Mouse (Mus musculus) forelimb bud, embryonic 11.5 days (tissue): ENCODE results near the gene Dpm2.

Experiments used
- DNase-seq: peaks from one replicate; pipeline ENCODE4 v3.0.0-alpha.2; 2012; ENCODE audit warnings: low read depth, low spot score

Gene Dpm2

DNA sequence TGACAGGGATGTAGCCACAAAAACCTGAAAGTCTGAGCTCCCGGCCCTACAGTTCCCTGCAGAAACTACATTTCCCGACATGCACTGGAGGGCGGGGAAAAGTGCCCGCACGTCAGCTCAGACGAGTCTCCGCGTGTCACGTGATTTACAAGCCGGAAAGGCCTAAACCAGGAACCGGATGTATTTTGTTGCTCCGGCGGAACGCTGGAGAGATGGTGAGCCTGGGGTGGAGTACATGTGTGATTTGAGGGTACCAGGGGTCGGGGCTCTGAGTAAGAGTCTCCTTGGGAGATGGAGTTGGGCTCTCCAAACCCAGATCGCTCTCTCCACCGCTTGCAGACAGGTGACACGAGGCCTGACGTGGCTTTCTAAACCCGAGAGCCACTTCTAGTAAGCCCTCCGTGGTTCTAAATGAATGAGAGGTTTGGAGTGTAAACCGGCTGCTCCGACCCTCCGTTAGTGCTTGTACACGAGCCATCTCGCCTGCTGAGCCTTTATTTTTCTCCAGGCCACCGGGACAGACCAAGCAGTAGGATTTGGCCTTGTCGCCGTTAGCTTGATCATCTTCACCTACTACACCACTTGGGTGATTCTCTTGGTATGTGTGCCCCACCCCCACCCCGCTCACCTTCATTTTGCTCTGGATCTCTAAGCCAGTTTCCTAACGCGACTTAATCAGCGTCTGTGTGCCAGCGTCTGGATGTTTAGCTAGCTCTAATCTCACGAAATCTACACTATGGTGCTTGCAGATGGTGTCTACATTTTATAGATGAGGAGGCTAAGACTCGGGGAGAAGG is at the start of gene Dpm2:
Gene Dpm2, plus strand, starts transcription at position 161 of the 797 bp plus-strand sequence.
- DNase-seq, result peak; percentile 90

DNA sequence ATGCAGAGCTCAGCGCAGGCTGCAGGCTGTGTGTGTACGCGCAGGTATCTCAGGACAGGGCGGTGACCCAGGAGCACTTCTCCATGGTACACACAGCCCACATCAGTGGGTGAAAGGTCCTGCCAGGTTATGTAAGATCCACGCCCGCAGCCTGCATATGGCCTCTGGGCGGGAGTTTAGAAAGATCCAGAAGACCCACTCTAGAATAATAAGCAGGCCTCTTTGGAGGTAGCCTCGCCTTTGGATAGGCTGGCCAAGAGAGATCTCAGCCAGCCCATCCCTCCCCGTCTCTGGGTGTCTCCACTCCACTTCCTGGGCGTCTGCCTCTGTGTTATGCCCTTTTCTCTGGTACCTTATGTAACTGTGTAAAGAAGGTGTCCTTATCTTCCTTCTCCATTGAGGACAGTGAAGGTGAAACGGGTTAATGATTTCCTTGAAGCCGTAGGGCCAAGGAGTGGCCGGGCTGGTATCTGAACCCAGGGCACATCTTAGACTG is 46.1 kb upstream of the Dpm2 start:
- no peak for DNase-seq

DNA sequence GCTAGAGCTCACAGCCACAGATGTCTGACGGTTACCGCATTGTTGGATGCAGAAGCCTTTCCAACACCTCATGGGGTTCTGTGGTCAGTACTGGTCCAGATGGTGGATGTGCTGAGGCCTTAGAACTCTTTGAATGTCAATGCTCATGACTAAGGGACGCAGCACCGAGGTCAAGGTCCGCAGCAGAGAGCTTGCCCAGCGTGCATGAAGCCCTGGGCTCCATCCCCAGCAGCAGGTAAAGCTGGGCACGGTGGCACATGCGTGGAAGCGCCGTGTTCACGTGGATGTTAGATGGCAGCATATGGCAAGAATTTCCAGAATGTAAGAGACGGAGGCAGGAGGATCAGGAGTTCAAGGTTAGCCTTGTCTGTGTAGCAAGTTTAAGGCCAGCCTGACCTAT is 44.8 kb upstream of the Dpm2 start:
- no peak for DNase-seq

DNA sequence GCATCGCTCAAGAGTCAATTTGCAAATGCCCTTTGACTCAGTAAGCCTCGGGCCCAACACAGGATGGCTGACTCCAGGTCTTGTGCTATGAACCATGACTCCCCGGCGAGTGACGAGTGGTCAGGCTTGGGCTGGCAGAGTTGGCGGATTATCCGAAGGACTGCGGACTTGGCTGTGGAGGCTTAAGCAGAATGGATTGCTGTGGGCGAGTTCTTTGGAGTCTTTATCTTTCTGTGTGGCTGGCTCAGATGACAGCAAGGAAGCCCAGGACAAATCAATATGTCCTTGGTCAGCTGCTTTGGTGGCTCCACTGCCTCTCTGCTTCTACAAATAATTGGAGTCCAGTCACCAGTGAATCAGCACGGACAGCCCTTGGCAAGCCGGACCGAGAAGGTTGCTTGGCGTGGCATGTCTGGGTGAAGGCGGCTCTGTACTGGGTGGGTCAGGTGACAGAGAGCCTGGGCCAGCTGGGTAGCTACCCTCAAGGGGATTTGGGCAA is 43.1 kb upstream of the Dpm2 start:
- DNase-seq, result no peak

DNA sequence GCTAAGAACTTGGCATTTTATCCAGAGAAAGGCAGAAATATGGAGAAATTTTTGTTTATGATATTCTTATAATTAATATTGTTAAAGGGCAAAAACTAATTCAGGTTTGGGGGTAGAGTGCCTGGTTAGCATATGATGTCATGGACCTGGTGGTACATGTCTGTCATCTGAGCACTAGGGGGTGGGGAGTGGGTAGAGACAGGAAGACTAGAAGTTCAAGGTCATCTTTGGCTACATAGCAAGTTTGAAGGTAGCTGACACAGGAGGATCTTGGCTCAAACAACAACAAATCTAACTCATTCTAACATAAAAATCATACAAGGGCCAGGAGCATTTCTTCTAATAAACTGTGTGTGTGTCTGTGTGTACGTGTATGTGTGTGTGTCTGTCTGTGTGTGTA is 42.3 kb upstream of the Dpm2 start:
- no peak for DNase-seq

DNA sequence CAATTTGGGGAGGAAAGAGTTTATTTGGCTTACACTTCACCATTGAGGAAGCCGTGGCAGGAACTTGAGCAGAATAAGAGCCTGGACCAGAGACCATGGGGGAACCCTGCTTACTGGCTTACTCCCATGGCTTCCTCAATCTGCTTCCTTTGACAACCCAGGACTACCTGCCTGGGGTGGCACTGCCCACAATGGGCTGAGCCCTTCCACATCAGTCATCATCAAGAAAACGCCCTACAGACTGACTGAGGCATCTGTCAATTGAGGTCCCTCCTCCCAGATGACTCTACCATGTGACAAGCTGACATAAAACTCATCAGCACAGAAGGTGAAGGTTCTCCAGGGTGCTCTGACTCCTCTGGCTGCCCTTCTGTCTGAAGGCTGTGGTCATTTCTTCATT is 40.2 kb upstream of the Dpm2 start:
- DNase-seq, result no peak

DNA sequence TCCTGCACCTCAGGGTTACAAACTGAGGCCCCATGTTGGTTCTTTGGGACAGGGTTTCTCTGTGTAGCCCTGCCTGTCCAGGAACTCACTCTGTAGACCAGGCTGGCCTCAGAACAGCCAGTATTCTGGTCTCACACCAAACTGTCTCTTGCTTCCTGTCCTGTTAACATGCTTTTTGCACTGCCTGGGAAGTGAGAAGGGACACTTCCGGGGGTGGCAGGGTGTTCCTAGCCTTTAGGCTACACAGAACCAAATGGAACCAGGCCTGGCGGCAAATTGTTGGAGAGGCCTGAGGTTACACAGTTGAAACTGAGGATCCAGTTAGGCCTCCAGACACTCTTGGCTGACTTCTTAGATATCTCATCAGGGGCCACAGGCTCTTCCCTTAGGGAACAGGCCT is 37.5 kb upstream of the Dpm2 start:
- DNase-seq, result no peak

DNA sequence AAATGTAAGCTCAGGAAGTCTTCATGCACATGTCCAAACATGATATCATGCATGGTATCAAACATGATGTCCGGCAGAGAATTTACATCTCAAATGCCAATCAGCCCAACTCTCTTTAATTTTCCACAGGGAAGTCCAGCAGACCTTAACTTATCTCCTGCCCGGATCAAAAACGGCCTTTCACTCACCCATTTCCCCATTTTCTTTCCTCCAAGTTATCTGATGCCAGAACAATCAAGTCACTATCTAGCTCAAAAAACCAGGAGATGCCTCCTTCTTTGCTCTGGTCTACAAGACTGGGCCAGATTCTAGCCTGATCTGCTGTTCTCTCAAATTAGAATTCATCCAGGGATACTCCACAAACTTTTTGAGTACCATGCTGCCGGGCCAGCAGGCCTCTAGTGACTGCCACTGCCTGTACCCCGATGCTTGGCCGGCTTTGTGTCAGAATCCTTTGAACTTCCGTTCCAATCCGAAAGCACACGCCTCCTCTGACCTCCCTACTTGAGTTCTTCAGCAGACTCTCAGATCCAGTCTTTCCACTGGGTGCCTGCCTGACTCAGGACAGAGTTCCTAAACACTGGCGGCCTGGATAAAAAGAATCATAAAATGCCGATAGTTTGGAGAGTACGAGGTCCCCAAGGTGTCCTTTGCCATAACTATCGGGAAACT is 36.5 kb upstream of the Dpm2 start:
- DNase-seq, result peak; percentile 76

DNA sequence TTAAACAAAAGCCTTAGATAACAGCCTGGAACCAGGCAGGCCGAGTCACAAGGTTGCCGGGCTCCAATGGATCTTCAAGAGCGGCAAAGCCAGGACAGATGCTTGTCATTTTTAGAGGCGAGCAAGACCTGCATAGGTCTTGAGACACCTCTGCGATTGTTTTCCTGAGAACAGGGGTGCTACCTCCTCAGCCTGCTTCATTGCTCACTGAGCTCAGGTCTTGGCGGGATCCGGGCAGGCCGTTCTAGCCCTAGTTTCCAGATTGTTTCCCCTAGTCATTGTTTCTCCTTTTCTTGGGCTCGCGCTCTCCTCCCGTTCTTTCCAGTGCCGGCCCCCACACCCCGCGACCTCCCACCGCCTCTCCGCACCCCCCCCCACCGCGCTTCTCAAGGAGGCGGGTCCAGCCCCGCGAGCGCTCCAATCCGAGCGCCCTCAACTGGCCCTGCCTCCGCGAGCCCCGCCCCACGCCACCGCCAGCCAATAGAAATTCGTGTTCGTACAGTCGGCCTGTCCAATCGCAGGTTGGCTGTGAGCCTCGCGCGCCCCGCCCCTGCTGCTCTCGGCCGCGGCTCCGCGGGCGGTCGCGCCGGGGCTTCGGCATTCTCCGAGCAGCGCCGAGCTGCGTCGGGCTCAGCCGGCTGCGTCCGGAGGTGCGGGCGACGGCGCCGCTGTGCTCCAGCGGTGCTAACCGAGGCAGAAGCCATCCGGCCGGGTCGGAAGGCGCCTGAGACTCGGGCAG is 35.8 kb upstream of the Dpm2 start, which contains the start of gene Fam102a:
Gene Fam102a, plus strand, starts transcription at position 600 of the 739 bp plus-strand sequence.
- peak; percentile 96 for DNase-seq

DNA sequence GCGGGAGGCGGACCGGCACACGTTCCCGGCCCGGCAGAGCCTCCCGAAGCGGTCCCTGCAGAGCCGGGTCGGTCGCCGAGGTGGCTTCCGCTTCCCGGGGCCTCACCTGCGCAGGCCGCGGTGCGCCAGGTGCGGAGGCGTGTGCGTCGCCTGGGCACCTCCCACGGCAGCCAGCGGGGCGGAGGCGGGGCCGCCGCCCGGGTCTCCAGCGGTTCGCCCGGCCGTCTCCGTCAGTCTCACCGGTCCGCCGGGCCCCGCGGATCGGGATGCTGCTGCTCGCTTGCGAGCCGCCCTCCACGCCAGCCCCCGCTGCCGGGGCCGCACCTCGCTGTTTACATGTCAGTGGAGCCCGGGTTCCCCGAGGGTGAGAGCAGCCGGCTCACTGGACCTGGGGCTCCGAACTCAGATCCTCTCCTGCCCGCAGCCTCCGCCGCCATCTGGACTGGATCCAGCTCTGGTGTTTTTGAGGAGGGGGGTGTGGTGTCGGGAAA is 35.1 kb upstream of the Dpm2 start:
- DNase-seq, result peak; percentile 28

DNA sequence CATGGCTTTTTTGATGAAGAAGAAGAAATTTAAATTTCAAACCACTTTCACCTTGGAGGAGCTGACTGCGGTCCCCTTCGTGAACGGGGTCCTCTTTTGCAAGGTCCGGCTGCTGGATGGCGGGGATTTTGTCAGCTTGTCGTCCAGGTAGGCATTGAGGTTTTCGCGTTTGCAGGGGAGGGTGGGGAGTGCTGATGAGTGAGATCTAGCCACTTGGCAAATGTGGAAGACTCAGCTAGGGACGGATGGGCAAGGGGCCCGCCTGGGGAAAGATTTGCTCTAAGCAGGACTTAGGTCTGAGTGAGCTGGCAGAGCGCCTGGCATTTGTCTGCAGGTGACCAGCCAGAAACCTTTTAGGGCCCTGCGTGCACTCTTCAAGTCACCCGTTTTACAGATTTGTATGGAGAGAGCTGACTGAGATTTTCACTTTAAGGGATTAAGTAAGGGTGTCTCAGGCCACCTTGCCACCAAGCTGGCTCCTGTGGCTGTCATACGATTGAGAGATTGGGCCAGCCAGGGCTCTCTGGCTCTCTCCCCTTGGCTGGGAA is 34.5 kb upstream of the Dpm2 start:
- DNase-seq, result no peak

DNA sequence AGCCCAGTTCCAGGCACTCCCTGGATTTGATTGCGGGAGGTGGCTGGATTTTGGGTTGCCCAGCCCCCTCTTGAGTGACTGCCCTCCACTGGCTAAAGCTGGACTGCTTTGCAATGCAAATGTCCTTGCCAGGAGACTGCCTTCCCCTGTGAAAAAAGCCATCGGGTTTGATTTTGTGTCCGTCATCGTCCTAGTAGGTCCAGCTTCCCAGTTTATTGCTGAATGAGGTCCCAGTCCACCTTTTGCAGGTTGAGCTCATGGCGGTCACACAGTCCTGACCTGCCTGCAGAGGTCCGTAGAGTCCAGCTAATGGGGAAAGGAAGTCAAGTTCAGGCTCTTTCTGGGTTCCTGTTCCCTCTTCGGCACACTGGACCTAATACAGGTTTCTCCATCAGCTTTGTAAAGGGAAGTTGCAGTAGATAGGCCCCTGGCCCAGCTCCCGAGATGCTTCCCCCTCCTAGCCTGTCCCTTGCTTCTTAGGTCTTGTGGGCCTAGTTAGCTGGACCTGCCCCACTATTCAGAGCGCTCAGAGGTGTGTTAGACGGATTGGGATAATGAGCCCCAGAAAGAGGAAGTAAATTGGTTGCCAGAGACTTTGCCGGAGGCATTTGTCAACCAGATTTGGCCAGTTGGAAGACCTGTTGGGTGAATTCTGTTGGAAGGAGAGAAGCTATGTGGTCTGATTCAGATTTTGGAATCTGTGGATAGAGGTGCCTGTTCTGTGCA is 33.9 kb upstream of the Dpm2 start:
- peak; percentile 60 for DNase-seq

DNA sequence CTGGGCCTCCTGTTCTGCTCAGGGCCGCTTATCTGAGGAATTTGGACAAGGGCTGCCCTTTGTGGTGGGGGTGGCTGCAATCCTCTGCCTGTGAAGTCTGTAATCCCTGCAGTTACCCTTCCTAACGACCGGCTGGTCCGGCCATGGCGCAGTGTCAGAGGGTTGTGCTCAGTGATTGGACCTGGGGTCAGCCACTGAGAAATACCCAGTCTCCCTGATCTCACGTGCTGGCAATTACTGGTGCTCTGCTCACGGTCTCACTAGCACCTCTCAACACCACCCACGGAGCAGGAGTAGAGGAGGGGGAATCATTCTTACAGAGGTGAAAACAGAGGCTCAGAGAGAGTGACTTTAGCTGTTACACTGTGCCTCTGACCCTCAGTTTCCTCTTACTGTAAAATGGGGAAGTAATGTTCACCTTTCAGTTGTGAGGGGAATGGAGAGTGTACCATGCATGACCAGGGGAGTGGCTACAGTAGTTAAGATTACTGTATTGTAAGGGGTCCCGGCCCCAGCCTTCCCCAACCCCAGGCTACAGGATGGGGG is 33.2 kb upstream of the Dpm2 start:
- DNase-seq, result peak; percentile 29

DNA sequence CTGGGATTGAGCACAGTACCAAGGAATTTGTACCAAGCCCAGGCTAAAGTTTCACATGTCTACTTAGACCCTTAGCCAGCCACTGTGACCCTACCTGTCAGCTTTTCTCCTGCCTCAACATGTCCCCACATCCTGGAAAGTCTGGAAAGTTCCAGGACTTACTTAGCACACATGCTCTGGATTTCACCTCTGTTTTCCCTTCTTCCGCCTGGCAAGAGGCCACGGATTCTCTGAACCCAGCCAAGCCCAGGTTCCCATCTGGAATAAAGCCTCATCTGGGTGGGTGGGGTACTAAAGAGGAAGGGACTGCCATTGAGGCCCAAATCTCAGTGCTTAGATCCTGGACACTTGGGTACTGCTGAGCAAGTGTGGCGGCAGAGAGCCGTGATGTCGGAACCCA is 32.7 kb upstream of the Dpm2 start:
- no peak for DNase-seq

DNA sequence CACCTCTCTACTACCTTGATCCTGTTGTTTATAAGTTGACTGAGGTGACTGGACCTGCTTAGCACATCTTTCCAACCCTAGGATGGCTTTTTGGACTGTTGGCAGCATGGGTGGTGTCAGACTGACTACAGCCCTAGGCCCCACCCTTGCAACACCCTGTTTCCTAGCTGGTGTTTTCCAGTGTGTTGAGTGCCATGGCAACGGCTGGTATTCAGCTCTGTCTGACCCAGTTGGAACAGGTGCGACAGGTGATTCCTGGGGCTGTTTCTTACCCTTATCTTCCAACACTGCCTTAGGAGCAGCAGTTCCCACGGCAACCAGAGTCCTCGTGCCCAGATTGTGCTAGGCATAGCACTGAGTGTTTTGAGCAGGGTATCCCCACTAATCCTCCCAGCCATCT is 32.2 kb upstream of the Dpm2 start:
- DNase-seq, result no peak

DNA sequence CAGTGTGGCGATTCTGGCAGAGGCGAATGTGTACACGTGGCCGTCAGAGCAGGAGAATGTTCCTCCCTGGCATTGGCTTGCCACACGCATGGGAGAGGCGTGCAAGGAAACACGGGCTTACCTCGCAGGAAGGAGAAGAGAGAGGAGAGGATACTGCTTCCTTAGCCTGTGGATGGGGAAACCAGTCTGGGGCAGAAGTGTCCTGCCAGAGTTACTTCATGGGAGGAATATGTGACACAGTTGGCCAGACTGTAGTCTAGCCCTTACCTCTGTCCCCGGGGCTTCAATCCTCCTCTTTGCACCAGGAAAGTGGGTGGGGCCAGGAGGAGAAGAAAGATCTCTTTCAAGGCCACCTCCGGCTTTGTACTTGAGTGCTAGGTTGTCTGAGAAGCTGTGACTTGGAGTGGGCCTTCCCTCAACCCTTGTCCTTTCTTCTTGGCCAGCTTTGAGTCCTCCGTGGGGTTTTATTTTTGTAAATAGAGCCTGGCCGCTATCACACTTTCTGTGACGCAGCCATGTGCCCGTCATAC is 31.1 kb upstream of the Dpm2 start:
- no peak for DNase-seq

DNA sequence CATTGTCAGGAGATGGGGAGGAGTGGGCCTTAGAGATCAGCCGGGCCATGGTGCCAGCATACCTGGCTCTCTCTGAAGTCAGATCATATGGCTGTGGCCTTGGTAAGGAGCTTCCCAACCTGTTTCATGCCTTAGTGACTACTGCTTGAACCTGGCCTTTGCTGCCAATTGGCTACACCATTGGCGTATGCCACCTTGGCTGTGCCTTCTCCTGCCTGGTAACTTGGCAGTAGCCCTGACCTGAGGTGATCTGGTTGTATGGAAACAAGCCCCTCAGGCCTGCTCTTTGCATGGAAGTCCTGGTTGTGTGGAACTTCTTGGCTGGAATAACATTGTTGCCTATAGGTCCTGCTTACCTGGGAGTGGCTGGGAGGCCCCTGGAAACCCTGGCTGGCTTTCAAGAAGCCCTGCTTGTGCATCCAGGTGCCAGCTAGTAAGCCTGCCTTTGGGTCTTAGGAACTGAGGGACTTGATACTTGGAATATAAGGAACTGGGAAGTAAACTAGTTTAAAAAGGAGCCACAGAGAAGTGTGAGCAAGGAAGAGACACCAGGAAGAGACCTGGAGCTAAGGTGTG is 29.2 kb upstream of the Dpm2 start:
- DNase-seq, result no peak

DNA sequence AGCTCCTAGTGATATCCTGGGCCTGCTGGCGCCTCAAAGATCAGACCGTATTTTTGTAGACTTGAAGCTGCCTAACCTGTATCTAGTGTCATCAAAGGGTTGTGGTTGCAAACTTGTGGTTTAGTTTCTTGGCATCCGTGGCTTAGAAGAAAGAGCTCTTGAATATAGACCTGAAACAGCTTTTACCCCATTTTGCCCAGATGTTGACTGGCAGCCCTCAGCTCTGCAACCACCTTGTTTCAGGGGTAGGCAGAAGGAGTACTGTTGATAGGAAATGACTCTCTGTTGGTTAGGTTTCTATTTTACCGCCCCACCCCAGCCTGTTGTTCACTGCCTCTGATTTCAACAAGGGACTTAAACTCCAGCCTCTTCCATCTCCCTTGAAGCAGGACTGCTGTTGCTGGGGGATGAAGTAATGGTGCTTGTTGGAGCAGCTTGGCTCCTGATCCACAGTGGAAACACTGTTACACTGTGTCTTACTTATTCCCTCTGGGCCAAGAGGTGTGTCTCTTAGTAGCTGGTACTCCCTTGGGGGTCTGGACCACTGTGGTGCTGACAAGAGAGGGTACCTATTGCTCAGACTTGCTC is 28.6 kb upstream of the Dpm2 start:
- no peak for DNase-seq

DNA sequence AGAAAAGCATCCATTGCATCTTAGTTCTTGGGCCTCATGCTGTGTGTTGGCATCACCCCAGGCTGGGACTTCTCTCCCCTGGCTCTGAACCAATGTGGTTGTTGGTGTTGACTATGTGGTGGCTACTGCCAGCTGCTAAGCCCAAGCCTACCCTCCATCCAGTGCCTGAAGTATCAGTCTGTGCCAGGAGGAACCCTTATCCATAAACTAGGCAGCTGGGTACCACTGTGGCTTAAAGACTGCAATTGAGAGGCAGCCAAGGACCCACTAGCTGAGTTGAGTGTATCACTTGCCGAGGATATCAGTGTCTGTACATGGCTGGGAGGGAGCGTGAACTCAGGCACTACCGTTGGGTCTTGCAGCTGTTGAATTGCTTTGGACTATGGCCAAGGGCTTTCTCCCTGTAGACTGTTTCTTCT is 27.6 kb upstream of the Dpm2 start:
- no peak for DNase-seq

DNA sequence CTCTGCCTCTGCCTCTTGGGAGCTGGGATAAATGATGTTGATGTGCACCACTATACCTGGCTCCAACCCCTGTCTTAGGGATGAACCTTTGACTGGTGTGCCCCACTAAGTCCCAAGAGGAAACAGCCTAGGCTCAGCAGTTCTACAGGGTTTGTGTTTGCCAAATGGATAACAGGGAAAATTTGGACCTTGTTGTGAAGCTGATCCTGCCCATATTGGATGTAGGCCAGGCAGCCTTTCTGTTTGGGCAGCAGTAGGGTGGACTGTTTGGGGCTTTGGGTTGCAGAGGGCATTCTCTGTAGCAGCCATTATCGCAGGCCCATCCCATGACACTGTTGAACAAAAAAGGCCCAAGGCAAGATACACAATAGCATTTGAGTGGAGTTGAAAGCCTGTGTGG is 23.7 kb upstream of the Dpm2 start:
- no peak for DNase-seq
